Mouse (Mus musculus) embryonic facial prominence, embryonic 14.5 days (tissue): ENCODE data around the gene Ptpn6. TPM values are rescaled to one million over a fixed set of nuclear protein-coding genes. Genes with fewer than 3 reads are reported as not detected.
A peak's percentile ranks its signal among the peaks of the same experiment; 100 is the strongest.

ENCODE experiments used
- ATAC-seq: fragments of 200-750 bp; cut with Nextera tagmentation; 2 replicates; pipeline ENCODE4 v1.8.0; 2017; ENCODE audit warnings: low read depth, moderate number of reproducible peaks, moderate TSS enrichment
- DNase-seq: peaks from one replicate; pipeline ENCODE4 v3.0.0-alpha.2; 2015; ENCODE audit warnings: low spot score
- H3K27ac ChIP-seq: fragments of 300-500 bp; sonication (generic); replicated peaks from 2 replicates; pipeline ENCODE4 v1.5.1; 2014; ENCODE audit warnings: low read depth, mild to moderate bottlenecking, low read length, moderate library complexity
- H3K27me3 ChIP-seq: fragments of 300-500 bp; sonication (generic); replicated peaks from 2 replicates; pipeline ENCODE4 v1.6.1; 2014; ENCODE audit warnings: low read length; ENCODE audit not compliant: control insufficient read depth, insufficient read depth
- H3K36me3 ChIP-seq: fragments of 300-500 bp; sonication (generic); 2 replicates; pipeline ENCODE4 v1.6.1; 2014; ENCODE audit warnings: low read length, mixed read lengths; ENCODE audit not compliant: control insufficient read depth, insufficient read depth
- H3K4me1 ChIP-seq: fragments of 300-500 bp; sonication (generic); 2 replicates; pipeline ENCODE4 v1.6.1; 2014; ENCODE audit warnings: antibody characterized with exemption, low read length; ENCODE audit not compliant: control insufficient read depth, insufficient read depth
- H3K4me2 ChIP-seq: fragments of 300-500 bp; sonication (generic); 2 replicates; pipeline ENCODE4 v1.6.1; 2014; ENCODE audit warnings: low read depth, mild to moderate bottlenecking, low read length, moderate library complexity, mixed read lengths
- H3K4me3 ChIP-seq: fragments of 300-500 bp; sonication (generic); 2 replicates; pipeline ENCODE4 v1.5.1; 2014; ENCODE audit warnings: low read depth, mild to moderate bottlenecking, low read length
- H3K9ac ChIP-seq: fragments of 300-500 bp; sonication (generic); 2 replicates; pipeline ENCODE4 v1.6.1; 2014; ENCODE audit warnings: low read depth, mild to moderate bottlenecking, low read length, moderate library complexity, mixed read lengths
- H3K9me3 ChIP-seq: fragments of 300-500 bp; sonication (generic); 2 replicates; pipeline ENCODE4 v1.6.1; 2016; ENCODE audit warnings: low read length; ENCODE audit not compliant: control insufficient read depth
- WGBS: fragments of 180-500 bp; shearing (Covaris S2); extraction: QIAGEN DNeasy Blood & Tissue Kit; methylation state at CpG from one replicate; pipeline ENCODE4 v1.1.7; 2014; 5-methylcytosine and 5-hydroxymethylcytosine counted together
- microRNA counts: library from miRNA; unstranded; fragments of <30 nt; microRNA quantifications from one replicate; lab custom pipeline; 2017
- microRNA-seq: library from miRNA; unstranded; fragments of <30 nt; microRNA quantifications from one replicate; pipeline ENCODE4, GENCODE M21; 2016; ENCODE audit warnings: borderline number of aligned reads
- polyA plus RNA-seq: library from polyadenylated mRNA; unstranded; fragments of >200 nt; fragmentation: Nextera tagmentation; extraction: Ambion mirVana; gene quantifications from 2 replicates; pipeline ENCODE4 v1.2.1, GENCODE M21; 2014

Gene Ptpn6
- polyA plus RNA-seq, 1 experiment from 2014 or later, result 14.3 TPM

GRCm38 (mm10) chr6:124679486-124679885, 59.0 kb downstream of the Ptpn6 start:
- Histone ChIP-seq H3K27ac (no peak overlapping the region), H3K27me3 (no peaks in the 10 kb centered on the region), H3K4me1 (no peaks in the 10 kb centered on the region), H3K4me2 (no peak overlapping the region), H3K4me3 (no peak overlapping the region), H3K9me3 (no peaks in the 10 kb centered on the region), H3K36me3 (0 out of 2 replicates have a peak, but pooled peaks cover under 1% of the 10 kb centered on the region), H3K9ac (no peak overlapping the region)
- DNase-seq (no peak), ATAC-seq (no peak)
- 91% methylated on average over 3 of the region's 3 CpGs for WGBS

GRCm38 (mm10) chr6:124678769-124679168, 59.7 kb downstream of the Ptpn6 start:
- ATAC-seq, result no peak
- DNase-seq, result no peak
- 94% methylated on average over 7 of the region's 7 CpGs for WGBS
- Histone ChIP-seq H3K4me3 (no peak overlapping the region), H3K9me3 (no peaks in the 10 kb centered on the region), H3K36me3 (0 out of 2 replicates have a peak, but pooled peaks cover 4% of the 10 kb centered on the region), H3K4me2 (no peak overlapping the region), H3K27me3 (no peaks in the 10 kb centered on the region), H3K9ac (no peak overlapping the region), H3K4me1 (no peaks in the 10 kb centered on the region), H3K27ac (no peak overlapping the region)

- 0 out of 2 replicates have a peak, but pooled peaks cover 4% of the 10 kb centered on the region for H3K36me3 ChIP-seq
- no peaks in the 10 kb centered on the region for H3K27me3 ChIP-seq
- H3K4me3 ChIP-seq, result no peak overlapping the region
- H3K9ac ChIP-seq, result no peak overlapping the region
- DNase-seq (no peak), ATAC-seq (no peak)
- no peak overlapping the region for H3K27ac ChIP-seq
- peaks cover 5% of the 10 kb centered on the region; the same call in 1 of the 2 replicates for H3K4me1 ChIP-seq
- H3K4me2 ChIP-seq, result no peak overlapping the region
- no peaks in the 10 kb centered on the region for H3K9me3 ChIP-seq
- WGBS, result 79% methylated on average over 6 of the region's 6 CpGs
These were observed 62.3 kb downstream of the Ptpn6 start for GRCm38 (mm10) chr6:124676171-124676570.

- H3K27ac ChIP-seq, result no peak overlapping the region
- H3K4me1 ChIP-seq, result peaks cover 5% of the 10 kb centered on the region; the same call in 1 of the 2 replicates
- H3K4me2 ChIP-seq, result no peak overlapping the region
- H3K27me3 ChIP-seq, result no peaks in the 10 kb centered on the region
- no peak overlapping the region for H3K9ac ChIP-seq
- no peaks in the 10 kb centered on the region for H3K9me3 ChIP-seq
- ATAC-seq (no peak), DNase-seq (no peak)
- 0 out of 2 replicates have a peak, but pooled peaks cover 4% of the 10 kb centered on the region for H3K36me3 ChIP-seq
- H3K4me3 ChIP-seq, result no peak overlapping the region
- WGBS, result 92% methylated on average over 7 of the region's 7 CpGs
These were observed 63.9 kb downstream of the Ptpn6 start for GRCm38 (mm10) chr6:124674591-124674990.

- H3K4me1 ChIP-seq, result peaks cover 5% of the 10 kb centered on the region; the same call in 1 of the 2 replicates
- 82% methylated on average over 9 of the region's 9 CpGs for WGBS
- no peak overlapping the region for H3K9ac ChIP-seq
- ATAC-seq (no peak), DNase-seq (no peak)
- no peaks in the 10 kb centered on the region for H3K27me3 ChIP-seq
- H3K4me3 ChIP-seq, result no peak overlapping the region
- H3K9me3 ChIP-seq, result no peaks in the 10 kb centered on the region
- no peak overlapping the region for H3K4me2 ChIP-seq
- H3K27ac ChIP-seq, result no peak overlapping the region; the same call in 1 of the 2 replicates
- H3K36me3 ChIP-seq, result 0 out of 2 replicates have a peak, but pooled peaks cover 4% of the 10 kb centered on the region
These were observed 64.9 kb downstream of the Ptpn6 start for GRCm38 (mm10) chr6:124673619-124674018.

- Histone ChIP-seq H3K4me3 (no peak overlapping the region), H3K36me3 (0 out of 2 replicates have a peak, but pooled peaks cover 4% of the 10 kb centered on the region), H3K9me3 (no peaks in the 10 kb centered on the region), H3K27ac (no peak overlapping the region), H3K4me1 (peaks cover 5% of the 10 kb centered on the region; the same call in 1 of the 2 replicates), H3K4me2 (no peak overlapping the region), H3K9ac (no peak overlapping the region; the same call in 1 of the 2 replicates), H3K27me3 (no peaks in the 10 kb centered on the region)
- DNase-seq, result no peak
- no peak for ATAC-seq
- 52% methylated on average over 6 of the region's 6 CpGs for WGBS
These were observed 66.4 kb downstream of the Ptpn6 start for GRCm38 (mm10) chr6:124672100-124672499.

MicroRNA genes within 50 kb of the gene (microRNA counts, 519-probe panel; counts per million panel counts)
- microRNA mmu-miR-141 (lab: Ali Mortazavi, UCI) (2,729 counts per million, percentile 58 among the panel's probes with 10 or more counts), microRNA mmu-miR-200c (lab: Ali Mortazavi, UCI) (3,462 counts per million, percentile 81 among the panel's probes with 10 or more counts)

Small RNAs within 50 kb of the gene (microRNA-seq; reads per million reads assigned to microRNA genes)
- gene Mir141 (968 reads per million, percentile 75 among the genes with 10 or more reads in this experiment), gene Mir200c (5,632 reads per million, percentile 90 among the genes with 10 or more reads in this experiment)

Other genes with a start within 250 kb of the Ptpn6 start
- 0.31 and 0.39 TPM in 2 replicates for gene C1rl, start 245.6 kb downstream of the Ptpn6 start, polyA plus RNA-seq
- 2.8 and 3.4 TPM in 2 replicates for gene C1ra, start 226.3 kb downstream of the Ptpn6 start, polyA plus RNA-seq
- gene C1s1, start 196.4 kb downstream of the Ptpn6 start, polyA plus RNA-seq, result 5.4 and 7.4 TPM in 2 replicates
- 0.10 TPM in 1 of 2 replicates, not detected in the other for gene C1rb, start 168.4 kb downstream of the Ptpn6 start, polyA plus RNA-seq
- 0.11 and 0.22 TPM in 2 replicates for gene C1s2, start 102.6 kb downstream of the Ptpn6 start, polyA plus RNA-seq
- gene Lpcat3, start 75.7 kb downstream of the Ptpn6 start, polyA plus RNA-seq, result 46.2 and 48.1 TPM in 2 replicates
- gene Emg1, start 26.5 kb downstream of the Ptpn6 start, polyA plus RNA-seq, result 172 and 175 TPM in 2 replicates
- gene Phb2, start 26.4 kb downstream of the Ptpn6 start, polyA plus RNA-seq, result 286 and 299 TPM in 2 replicates
- gene Grcc10, start 2.7 kb upstream of the Ptpn6 start, polyA plus RNA-seq, result 392 and 415 TPM in 2 replicates
- gene Gm45234, start 17.3 kb upstream of the Ptpn6 start, polyA plus RNA-seq, result not detected in 2 replicates
- gene Atn1, start 17.8 kb upstream of the Ptpn6 start, polyA plus RNA-seq, result 13.8 and 14.9 TPM in 2 replicates
- gene Eno2, start 31.0 kb upstream of the Ptpn6 start, polyA plus RNA-seq, result 10.4 and 11.2 TPM in 2 replicates
- gene Lrrc23, start 41.0 kb upstream of the Ptpn6 start, polyA plus RNA-seq, result 1.9 and 13.2 TPM in 2 replicates
- gene Spsb2, start 69.9 kb upstream of the Ptpn6 start, polyA plus RNA-seq, result 9.1 and 10.0 TPM in 2 replicates
- 861 and 874 TPM in 2 replicates for gene Tpi1, start 75.6 kb upstream of the Ptpn6 start, polyA plus RNA-seq
- 110 and 131 TPM in 2 replicates for gene Usp5, start 90.8 kb upstream of the Ptpn6 start, polyA plus RNA-seq
- gene Cdca3, start 90.8 kb upstream of the Ptpn6 start, polyA plus RNA-seq, result 107 and 131 TPM in 2 replicates
- 2.9 and 3.5 TPM in 2 replicates for gene Gnb3, start 101.6 kb upstream of the Ptpn6 start, polyA plus RNA-seq
- 49.5 and 57.0 TPM in 2 replicates for gene P3h3, start 119.0 kb upstream of the Ptpn6 start, polyA plus RNA-seq
- 0.95 and 1.5 TPM in 2 replicates for gene Gpr162, start 125.3 kb upstream of the Ptpn6 start, polyA plus RNA-seq
- gene Cd4, start 149.5 kb upstream of the Ptpn6 start, polyA plus RNA-seq, result 0.07 and 0.25 TPM in 2 replicates
- gene Lag3, start 173.0 kb upstream of the Ptpn6 start, polyA plus RNA-seq, result 1.9 and 2.4 TPM in 2 replicates
- gene Ptms, start 181.4 kb upstream of the Ptpn6 start, polyA plus RNA-seq, result 255 and 263 TPM in 2 replicates
- 346 and 352 TPM in 2 replicates for gene Mlf2, start 192.7 kb upstream of the Ptpn6 start, polyA plus RNA-seq
- gene Cops7a, start 226.8 kb upstream of the Ptpn6 start, polyA plus RNA-seq, result 138 and 141 TPM in 2 replicates